Mouse (Mus musculus) cerebellum, adult 2 months (tissue): ENCODE data around the gene Ldb3.

Experiments
- CTCF ChIP-seq: fragments of 200-500 bp; IDR thresholded peaks from 2 replicates; pipeline ENCODE4 v1.5.1; 2011; ENCODE audit warnings: low read depth, mild to moderate bottlenecking, control low read depth, low read length, moderate library complexity, borderline replicate concordance; ENCODE audit not compliant: insufficient read depth
- POLR2A ChIP-seq: fragments of 200-500 bp; IDR thresholded peaks from 2 replicates; pipeline ENCODE4 v1.6.1; 2011; ENCODE audit warnings: low read length, control low read depth, borderline replicate concordance; ENCODE audit not compliant: insufficient read depth

GRCm38 (mm10) chr14:34504377-34504776 is 84.1 kb downstream of the Ldb3 start:
- TF ChIP-seq POLR2A: no peak
- no peak for TF ChIP-seq CTCF
